Mouse (Mus musculus) midbrain, postnatal 0 days (tissue): ENCODE data around the gene Pcdh9. TPM values are rescaled to one million over a fixed set of nuclear protein-coding genes. Genes with fewer than 3 reads are reported as not detected.
A peak's percentile ranks its signal among the peaks of the same experiment; 100 is the strongest.

Source experiments
- ATAC-seq: fragments of 200-750 bp; cut with Nextera tagmentation; 2 replicates; pipeline ENCODE4 v1.8.0; 2017; ENCODE audit warnings: moderate number of reproducible peaks, mild to moderate bottlenecking, moderate TSS enrichment, moderate library complexity; ENCODE audit not compliant: low FRiP score
- DNase-seq: peaks from one replicate; pipeline ENCODE4 v3.0.0-alpha.2; 2015; ENCODE audit warnings: low spot score
- H3K27ac ChIP-seq: fragments of 300-500 bp; sonication (generic); 2 replicates; pipeline ENCODE4 v1.5.1; 2014; ENCODE audit warnings: low read depth, mild to moderate bottlenecking, low read length, mixed read lengths
- H3K27me3 ChIP-seq: fragments of 300-500 bp; sonication (generic); 2 replicates; pipeline ENCODE4 v1.6.1; 2014; ENCODE audit warnings: low read length, control low read depth, mixed read lengths; ENCODE audit not compliant: insufficient read depth
- H3K36me3 ChIP-seq: fragments of 300-500 bp; sonication (generic); 2 replicates; pipeline ENCODE4 v1.6.1; 2014; ENCODE audit warnings: low read length, control low read depth, mixed read lengths; ENCODE audit not compliant: insufficient read depth
- H3K4me1 ChIP-seq: fragments of 300-500 bp; sonication (generic); 2 replicates; pipeline ENCODE4 v1.6.1; 2014; ENCODE audit warnings: mild to moderate bottlenecking, control low read depth, antibody characterized with exemption, low read length, mixed read lengths; ENCODE audit not compliant: insufficient read depth
- H3K4me2 ChIP-seq: fragments of 300-500 bp; sonication (generic); 2 replicates; pipeline ENCODE4 v1.6.1; 2014; ENCODE audit warnings: low read depth, mild to moderate bottlenecking, low read length, mixed read lengths; ENCODE audit not compliant: poor library complexity, severe bottlenecking
- H3K4me3 ChIP-seq: fragments of 300-500 bp; sonication (generic); 2 replicates; pipeline ENCODE4 v1.5.1; 2014; ENCODE audit warnings: low read depth, mild to moderate bottlenecking, low read length, moderate library complexity
- H3K9ac ChIP-seq: fragments of 300-500 bp; sonication (generic); replicated peaks from 2 replicates; pipeline ENCODE4 v1.6.1; 2014; ENCODE audit warnings: mild to moderate bottlenecking, low read length, moderate library complexity, mixed read lengths; ENCODE audit not compliant: poor library complexity, severe bottlenecking
- H3K9me3 ChIP-seq: fragments of 300-500 bp; sonication (generic); 2 replicates; pipeline ENCODE4 v1.6.1; 2016; ENCODE audit warnings: low read length, control low read depth
- CTCF ChIP-seq: IDR thresholded peaks from 2 replicates; pipeline ENCODE4 v1.5.1; 2016; ENCODE audit warnings: antibody characterized with exemption, mild to moderate bottlenecking
- WGBS: fragments of 180-500 bp; shearing (Covaris S2); extraction: QIAGEN DNeasy Blood & Tissue Kit; methylation state at CpG from one replicate; pipeline ENCODE4 v1.1.7; 2014; 5-methylcytosine and 5-hydroxymethylcytosine counted together
- polyA plus RNA-seq: library from polyadenylated mRNA; unstranded; fragments of >200 nt; fragmentation: Nextera tagmentation; extraction: Ambion mirVana; gene quantifications from 2 replicates; pipeline ENCODE4 v1.2.1, GENCODE M21; 2015
- total RNA-seq: library from RNA; depleted of rRNA; stranded (reverse); fragments of >200 nt; gene quantifications from 2 replicates; pipeline ENCODE4 v1.2.3, GENCODE M21; 2014

The Pcdh9 gene
- total and polyA plus RNA-seq, 2 experiments from 2014 or later: 149 to 164 TPM

DNA sequence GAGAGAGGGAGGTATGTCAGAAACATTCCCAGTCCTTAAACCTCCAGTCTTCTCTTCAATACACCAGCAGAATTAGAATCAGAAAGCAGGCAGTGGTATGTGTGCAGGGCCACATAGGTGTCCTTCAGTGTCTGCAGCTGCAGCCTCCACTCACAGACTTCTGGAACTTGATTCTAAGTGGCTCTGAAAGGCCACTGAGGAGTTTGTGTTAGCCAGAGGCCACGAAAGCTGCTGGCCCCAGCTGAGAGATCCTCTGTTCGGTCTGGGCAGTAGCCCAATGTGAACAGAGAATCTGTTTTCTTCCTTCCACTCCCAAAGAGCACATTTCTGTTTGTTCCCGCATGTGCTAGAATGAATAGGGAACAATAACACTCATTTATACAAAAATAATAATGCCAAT is 346.9 kb downstream of the Pcdh9 start:
- H3K36me3 ChIP-seq: no peaks in the 10 kb centered on the region
- no peak for TF ChIP-seq CTCF
- ATAC-seq: 0 out of 2 replicates have a peak, but pooled peaks have one; percentile 31
- no peak overlapping the region for H3K4me2 ChIP-seq
- no peak overlapping the region for H3K9ac ChIP-seq
- WGBS: 55% methylated on average over 3 of the region's 3 CpGs
- no peaks in the 10 kb centered on the region for H3K9me3 ChIP-seq
- no peaks in the 10 kb centered on the region for H3K27me3 ChIP-seq
- DNase-seq: peak; percentile 79
- H3K4me3 ChIP-seq: no peak overlapping the region
- 0 out of 2 replicates have a peak overlapping the region, but pooled peaks have one; percentile 26 for H3K27ac ChIP-seq
- H3K4me1 ChIP-seq: no peaks in the 10 kb centered on the region

DNA sequence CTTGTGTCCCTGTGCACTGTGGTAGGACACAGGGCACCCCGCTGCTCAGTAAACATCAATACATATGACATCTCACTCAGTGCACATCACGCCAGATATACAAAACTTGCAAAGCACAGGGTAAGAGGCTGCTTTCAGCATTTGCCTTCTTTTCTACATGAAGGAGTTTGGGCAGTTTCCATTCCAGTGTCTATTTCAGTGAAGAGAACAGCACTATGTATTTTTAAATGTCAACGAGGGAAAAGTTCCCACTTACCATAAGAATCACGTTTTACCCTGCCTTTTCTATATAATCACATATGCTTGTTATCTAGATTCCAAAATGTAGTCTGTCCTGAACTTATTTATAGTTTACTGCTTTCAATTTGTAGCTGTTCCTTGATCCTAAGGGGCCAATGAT is 355.6 kb downstream of the Pcdh9 start:
- H3K27me3 ChIP-seq: no peaks in the 10 kb centered on the region
- no peaks in the 10 kb centered on the region for H3K36me3 ChIP-seq
- no peak for DNase-seq
- H3K4me2 ChIP-seq: no peak overlapping the region
- H3K27ac ChIP-seq: no peak overlapping the region
- no peak overlapping the region for H3K4me3 ChIP-seq
- TF ChIP-seq CTCF: no peak
- no peaks in the 10 kb centered on the region for H3K9me3 ChIP-seq
- 78% methylated on average over 4 of the region's 4 CpGs for WGBS
- no peak overlapping the region for H3K9ac ChIP-seq
- no peaks in the 10 kb centered on the region for H3K4me1 ChIP-seq
- no peak for ATAC-seq

DNA sequence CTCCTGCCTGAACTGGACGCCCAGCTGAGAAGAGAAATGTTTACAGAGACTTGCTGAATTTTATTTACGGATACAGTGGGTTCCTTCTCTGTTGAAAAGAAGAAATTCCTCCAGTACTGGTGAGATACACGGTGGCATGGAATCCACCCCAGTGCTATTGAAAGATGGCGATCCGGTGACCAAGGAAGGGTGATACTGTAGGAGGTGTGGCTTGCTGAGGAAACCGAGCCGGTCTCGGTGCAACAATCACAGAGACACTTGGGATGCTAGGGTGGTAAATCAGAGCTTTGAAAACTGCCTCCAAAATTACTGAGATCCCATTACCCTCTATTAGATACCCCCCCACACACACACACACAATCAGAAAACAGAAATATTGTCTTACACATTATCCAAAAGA is 367.0 kb downstream of the Pcdh9 start:
- ATAC-seq (no peak), DNase-seq (no peak)
- no peak overlapping the region for H3K4me3 ChIP-seq
- no peak for TF ChIP-seq CTCF
- no peaks in the 10 kb centered on the region for H3K36me3 ChIP-seq
- no peak overlapping the region for H3K4me2 ChIP-seq
- no peaks in the 10 kb centered on the region for H3K9me3 ChIP-seq
- WGBS: 80% methylated on average over 8 of the region's 8 CpGs
- H3K27ac ChIP-seq: no peak overlapping the region
- no peaks in the 10 kb centered on the region for H3K27me3 ChIP-seq
- H3K9ac ChIP-seq: no peak overlapping the region
- H3K4me1 ChIP-seq: no peaks in the 10 kb centered on the region

DNA sequence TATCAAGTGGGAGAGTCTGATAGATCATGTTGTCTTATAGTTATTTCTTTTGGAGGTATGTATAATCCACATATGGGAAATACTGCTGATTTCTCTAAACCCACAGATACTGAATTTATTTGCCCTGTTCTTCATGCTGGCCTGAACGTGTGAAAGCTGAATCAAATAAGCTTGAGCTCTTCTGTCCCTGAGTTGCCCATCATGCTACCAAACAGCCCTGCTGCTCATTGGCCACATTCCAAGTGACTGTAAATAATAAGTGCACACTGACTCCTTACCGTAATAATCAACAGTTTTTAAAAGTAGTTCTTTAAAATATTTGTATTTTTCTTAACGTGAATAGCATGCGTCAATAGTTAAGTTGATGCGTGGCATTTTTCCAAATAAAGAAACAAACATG is 370.3 kb downstream of the Pcdh9 start:
- H3K36me3 ChIP-seq: no peaks in the 10 kb centered on the region
- H3K9ac ChIP-seq: no peak overlapping the region
- WGBS: 77% methylated on average over 5 of the region's 5 CpGs
- no peaks in the 10 kb centered on the region for H3K9me3 ChIP-seq
- ATAC-seq (no peak), DNase-seq (peak; percentile 39)
- no peak overlapping the region for H3K27ac ChIP-seq
- H3K4me1 ChIP-seq: no peaks in the 10 kb centered on the region
- H3K27me3 ChIP-seq: no peaks in the 10 kb centered on the region
- no peak overlapping the region for H3K4me2 ChIP-seq
- H3K4me3 ChIP-seq: no peak overlapping the region
- no peak for TF ChIP-seq CTCF

DNA sequence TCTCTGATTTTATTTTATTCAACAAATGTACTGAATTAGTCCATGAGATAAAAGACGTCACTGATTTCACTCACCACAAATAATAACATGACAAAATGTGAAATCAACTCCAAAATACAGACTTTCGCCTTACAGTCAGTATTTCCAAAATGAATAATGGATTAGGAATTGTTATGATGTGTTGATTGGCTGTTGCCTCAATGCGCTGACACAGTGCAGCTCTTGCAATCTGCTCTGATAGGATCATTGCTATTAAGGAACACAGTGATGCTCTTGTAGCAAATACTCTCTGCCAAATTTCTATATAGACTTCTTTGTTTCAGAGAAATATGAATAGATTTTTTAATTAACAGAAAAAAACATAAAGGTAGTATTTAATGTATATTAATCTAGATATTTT is 373.8 kb downstream of the Pcdh9 start:
- no peak overlapping the region for H3K4me3 ChIP-seq
- 66% methylated on average over 3 of the region's 3 CpGs for WGBS
- H3K4me2 ChIP-seq: no peak overlapping the region
- DNase-seq (no peak), ATAC-seq (no peak)
- H3K9ac ChIP-seq: no peak overlapping the region
- no peaks in the 10 kb centered on the region for H3K4me1 ChIP-seq
- H3K9me3 ChIP-seq: no peaks in the 10 kb centered on the region
- TF ChIP-seq CTCF: no peak
- H3K27me3 ChIP-seq: no peaks in the 10 kb centered on the region
- no peaks in the 10 kb centered on the region for H3K36me3 ChIP-seq
- no peak overlapping the region for H3K27ac ChIP-seq

DNA sequence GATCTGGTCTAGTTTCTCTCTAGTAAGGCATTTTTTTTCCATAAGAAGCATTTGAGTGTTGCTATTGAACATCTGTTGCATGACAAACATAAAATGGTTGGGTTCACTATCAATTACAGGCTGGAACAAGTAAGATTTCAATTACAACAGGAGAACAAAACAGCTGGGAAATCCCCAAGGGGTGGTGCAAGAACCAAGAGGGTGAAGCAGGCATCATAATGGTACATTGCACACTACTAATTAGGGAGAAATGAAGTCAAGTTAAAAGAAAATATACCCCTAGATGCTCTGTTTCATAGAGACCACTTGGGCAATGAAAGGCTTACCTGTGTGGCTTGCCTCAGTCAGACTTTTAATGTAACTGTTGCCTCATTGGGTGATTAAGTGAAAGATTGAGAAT is 384.4 kb downstream of the Pcdh9 start:
- Histone ChIP-seq H3K36me3 (no peaks in the 10 kb centered on the region), H3K9ac (no peak overlapping the region), H3K4me2 (no peak overlapping the region), H3K4me3 (no peak overlapping the region), H3K4me1 (no peaks in the 10 kb centered on the region), H3K9me3 (no peaks in the 10 kb centered on the region), H3K27me3 (no peaks in the 10 kb centered on the region), H3K27ac (no peak overlapping the region)
- DNase-seq: peak; percentile 6
- no peak for TF ChIP-seq CTCF
- ATAC-seq: no peak
